Mouse (Mus musculus) thymus, postnatal 4 days (tissue): ENCODE measurements around the gene Ube2d3.

Experiments
- DNase-seq: peaks from one replicate; pipeline ENCODE4 v3.0.0; 2021

Gene Ube2d3

DNA sequence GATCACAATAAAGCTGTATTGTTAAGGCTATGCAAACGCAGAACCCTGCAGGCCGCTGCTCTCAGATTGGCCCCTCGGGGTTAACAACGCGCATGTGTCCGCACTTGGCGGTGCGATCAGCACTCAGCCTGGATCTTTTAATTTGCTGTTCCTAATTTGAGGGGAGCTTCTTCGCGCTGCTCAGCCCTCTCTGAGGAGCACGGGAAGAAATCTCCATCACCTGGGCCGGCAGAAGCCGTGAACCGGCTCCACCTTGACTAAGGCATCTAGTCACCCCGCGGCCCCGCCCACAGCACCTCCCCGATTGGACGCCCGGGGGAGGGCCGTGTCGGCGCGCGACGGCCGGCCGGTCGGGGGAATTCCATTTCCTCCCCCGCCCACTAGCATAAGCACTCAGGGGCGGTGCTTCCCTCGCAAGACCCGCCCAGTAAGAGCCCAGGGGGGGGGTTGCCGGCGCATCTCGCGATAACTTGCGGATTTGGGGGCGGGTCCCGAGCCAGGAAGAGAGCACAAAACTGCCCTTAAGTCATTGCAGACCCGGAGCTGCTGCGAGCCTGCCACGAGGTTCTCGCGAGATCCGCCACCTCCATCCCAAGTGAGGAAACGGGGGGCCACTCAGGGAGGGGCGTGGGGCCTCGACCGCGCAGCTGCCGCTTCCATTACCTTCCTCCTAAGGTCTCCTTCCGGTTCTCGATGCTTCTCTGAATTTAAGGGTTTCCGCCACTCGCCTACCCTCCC, at the start of gene Ube2d3:
Gene Ube2d3 (plus strand): TSS at position 392 of the 738 bp plus-strand sequence.
- peak; percentile 99 for DNase-seq

DNA sequence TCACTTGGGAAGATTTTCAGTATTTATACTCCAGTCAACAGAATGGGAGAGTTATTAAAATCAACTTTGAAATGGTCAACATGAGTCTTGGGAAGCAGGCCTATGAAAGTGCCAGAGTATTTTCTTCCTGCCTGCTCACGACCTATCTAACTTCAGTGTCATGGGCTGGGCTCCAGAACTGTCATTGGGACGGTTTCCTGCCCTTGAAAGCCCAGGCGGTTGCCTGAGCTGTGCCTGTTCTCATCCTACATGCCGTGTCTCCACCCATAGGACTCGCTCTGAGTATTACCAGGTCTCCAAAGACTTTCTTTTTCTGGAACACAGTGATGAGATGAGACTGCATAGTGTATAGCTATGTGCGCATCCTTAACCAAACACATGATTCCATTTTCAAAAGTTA, 44.8 kb upstream of the Ube2d3 start:
- DNase-seq = no peak

DNA sequence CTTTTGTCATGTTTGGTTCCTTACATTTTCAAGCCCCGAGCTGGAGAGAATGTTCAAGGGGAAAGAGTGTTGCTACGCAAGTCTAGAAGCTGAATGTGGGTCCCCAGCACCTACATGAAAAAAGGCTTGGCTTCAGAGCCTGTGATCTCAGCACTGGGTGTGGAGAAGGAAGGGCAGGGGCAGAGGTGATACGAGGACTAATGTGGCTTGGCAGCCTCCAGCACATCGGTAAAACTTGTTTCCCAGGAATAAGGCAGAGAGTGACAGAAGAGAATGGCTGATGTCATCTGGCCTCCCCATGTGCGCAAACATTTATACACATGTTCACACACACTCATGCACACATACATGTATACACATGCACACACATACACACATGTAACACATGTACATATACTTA, 42.9 kb upstream of the Ube2d3 start:
- DNase-seq = no peak

DNA sequence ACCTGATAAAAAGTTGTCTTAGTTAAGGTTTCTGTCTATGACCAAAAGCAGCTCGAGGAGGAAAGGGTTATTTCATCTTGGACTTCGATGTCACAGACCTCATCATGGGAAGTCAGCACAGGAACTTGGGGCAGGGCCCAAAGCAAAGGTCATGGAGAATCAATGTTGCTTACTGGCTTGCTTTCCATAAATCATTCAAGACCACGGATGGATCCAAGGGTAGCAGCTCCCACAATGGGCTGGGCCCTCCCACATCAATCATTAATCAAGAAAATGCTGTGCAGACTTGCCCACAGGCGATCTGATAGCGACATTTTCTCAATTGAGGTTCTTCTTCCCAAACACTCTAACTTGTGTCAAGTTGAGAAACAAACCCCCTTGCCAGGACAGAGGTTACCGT, 41.9 kb upstream of the Ube2d3 start:
- no peak for DNase-seq

DNA sequence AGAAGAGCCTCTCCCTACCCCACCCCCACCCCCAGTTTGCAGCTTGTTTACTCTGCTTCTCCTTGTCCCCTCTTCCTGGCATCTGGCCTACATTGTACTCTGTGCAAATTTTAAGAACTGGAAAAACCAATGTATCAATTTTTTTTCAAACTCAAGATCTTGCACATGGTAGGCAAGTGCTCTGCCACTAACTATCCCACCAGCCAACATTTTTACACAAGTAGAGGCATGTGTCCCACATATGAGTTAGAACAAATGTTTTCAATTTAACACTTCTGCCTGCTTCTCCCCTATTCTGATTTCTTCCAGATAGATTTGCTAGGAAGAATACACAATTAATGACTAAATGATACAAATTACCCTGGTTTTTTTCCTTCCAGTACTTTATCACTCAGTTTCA, 40.8 kb upstream of the Ube2d3 start:
- no peak for DNase-seq

DNA sequence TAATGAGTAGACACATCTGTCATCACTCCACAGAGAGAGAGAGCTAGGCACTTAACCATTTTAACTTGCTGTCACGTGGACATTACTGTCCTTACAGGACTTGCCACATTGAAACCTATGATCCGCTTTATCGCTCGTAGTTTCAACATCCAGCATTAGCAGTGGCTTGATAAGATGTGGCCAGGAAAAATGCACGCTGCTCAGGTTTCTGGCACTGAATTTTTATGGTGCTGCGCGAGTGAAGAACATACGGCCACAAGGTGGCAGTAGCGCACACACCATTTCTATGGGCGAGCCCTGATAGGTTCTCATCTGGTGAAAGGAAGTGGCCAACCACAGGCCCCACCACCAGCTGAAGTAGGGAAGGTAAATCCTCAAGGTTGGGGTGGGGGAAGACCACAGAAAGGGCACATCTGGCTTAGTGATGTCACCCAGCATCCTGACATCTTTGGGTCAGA, 35.7 kb upstream of the Ube2d3 start:
- DNase-seq = peak; percentile 97

DNA sequence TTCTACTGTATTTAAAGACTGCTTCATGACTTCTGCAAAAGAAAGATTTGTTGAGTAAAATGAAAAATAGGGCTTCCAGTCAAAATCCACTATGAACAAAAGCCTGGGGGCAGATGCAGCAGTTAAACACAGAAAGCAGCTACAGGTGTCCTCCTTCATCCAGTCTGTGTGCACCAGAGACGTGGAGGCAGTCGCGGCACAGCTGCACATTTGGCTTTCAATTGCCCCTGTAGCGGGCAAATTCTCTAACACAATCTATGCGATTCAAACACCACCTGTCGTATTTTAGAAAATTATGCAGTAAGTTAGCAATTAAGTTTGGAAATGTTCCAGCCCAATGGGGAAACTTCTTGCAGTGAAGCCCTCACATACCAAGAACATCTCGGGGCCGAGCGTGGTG, 34.7 kb upstream of the Ube2d3 start:
- peak; percentile 67 for DNase-seq

DNA sequence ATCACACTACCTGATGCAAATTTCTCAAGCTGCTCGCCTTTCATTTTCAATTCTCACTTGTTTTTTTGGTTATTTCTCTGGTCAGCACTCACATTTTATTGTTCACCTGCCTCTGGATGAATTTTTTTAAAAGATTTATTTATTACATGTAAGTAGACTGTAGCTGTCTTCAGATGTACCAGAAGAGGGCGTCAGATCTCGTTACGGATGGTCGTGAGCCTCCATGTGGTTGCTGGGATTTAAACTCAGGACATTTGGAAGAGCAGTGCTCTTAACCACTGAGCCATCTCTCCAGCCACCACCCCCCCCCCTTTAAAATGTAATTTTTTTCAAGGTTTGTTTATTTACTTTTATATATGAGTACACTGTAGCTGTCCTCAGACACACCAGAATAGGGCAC, 34.1 kb upstream of the Ube2d3 start:
- DNase-seq = no peak

DNA sequence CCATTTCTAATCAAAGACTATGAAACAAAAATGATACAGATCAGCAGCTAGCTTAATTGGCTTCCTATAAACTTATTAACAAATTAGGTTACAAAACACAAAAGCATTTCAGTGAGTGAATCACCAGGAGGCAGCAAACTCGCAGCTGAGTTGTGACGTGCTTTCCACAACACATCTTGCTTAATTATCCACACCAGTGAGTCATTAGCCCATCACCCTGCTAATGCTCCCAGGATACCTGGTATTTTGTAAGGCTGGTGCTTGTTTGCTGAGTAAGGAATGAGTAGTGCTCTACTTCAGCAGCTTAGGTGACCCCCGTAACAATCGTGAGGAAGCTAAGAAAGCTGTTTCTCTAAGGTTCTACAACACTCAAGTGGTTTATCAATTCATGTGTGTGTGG, 33.4 kb upstream of the Ube2d3 start:
- no peak for DNase-seq

DNA sequence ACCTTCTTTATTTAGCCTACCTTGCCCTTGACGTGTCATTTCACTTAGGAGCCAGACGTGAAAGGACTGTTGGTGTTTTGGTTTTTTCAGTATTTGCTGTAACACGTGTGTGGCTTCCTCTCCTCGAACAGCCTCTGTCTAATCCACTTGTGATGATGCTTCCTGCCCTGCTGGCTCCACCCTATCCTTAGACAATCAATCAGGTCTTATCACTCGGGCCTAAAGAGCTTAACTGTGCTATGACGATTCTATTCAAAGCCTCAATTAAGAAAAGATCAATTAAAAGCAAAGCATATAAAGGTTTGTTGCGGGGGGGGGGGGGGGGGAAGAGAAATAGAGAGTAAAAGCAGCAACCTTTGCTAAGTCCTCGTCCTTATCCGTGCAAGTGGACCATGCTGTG, 30.6 kb upstream of the Ube2d3 start:
- no peak for DNase-seq

DNA sequence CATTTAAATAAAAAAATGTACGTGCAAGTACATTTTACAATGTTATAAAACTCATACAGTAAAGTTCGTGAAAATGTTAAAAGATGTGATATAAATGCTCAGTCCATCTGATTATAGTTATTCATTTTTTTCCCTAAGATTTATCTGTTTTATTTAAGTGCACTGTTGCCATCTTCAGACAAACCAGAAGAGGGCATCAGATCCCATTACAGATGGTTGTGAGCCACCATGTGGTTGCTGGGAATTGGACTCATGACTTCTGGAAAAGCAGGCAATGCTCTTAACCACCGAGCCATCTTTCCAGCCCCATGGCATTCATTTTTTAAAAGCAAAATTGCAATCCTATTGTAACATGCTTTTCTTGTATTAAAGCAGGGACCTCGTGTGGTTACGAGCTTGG, 28.7 kb upstream of the Ube2d3 start:
- DNase-seq = no peak

DNA sequence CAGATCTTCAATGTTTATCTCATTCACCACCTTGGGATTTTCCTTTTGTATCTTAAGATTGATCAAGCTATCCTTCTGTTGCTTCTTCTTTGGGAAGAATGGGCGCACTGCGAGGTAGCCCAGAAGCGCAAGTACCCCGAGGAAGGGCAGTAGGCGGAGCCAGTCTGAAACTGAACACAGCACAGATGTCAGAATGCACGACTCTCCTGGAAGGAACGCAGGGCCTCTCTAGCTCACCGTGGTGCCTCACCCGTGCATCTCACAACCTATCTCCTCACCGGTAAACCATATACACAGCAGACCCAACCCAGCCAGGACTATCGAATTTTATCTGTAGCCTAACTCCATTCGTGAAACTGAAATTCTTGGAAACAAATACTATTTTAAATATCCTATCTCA, 26.9 kb upstream of the Ube2d3 start:
- no peak for DNase-seq

DNA sequence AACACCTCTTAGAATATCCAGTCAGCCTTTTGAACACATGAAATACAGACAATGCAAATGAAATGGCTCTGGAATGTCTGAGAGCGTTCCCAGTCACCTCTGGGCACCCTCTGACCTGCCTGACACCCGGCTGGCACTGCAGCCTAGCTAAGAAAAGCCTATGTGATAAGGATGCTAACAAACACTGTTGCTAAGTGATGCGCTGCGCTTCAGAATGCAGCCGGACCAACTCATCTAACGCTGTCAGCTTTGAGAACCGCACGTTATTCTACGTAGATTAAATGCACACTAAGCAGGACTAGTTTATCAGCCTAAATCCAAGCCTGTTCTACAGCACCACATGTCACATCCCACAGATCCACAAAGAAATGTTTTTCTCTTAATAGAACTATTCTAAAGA, 26.1 kb upstream of the Ube2d3 start:
- DNase-seq = no peak

DNA sequence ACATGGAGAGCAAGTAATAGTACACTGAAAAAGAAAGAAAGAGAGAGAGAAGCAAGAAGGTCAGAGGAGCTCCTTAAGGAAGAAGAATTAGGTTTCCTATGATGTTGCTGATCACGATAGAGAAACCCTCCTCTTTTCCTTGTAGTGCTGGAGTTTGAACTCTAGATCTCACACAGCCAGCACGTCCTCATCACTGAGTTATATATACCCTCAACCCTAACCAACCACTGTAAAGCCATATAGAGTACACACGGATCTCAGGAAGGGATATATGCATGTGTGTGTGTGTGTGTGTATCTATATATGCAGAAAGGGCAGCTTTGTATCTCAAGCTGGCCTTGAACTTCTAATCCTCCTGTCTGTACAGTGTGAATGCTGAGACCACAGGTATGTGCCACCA, 20.7 kb upstream of the Ube2d3 start:
- no peak for DNase-seq

DNA sequence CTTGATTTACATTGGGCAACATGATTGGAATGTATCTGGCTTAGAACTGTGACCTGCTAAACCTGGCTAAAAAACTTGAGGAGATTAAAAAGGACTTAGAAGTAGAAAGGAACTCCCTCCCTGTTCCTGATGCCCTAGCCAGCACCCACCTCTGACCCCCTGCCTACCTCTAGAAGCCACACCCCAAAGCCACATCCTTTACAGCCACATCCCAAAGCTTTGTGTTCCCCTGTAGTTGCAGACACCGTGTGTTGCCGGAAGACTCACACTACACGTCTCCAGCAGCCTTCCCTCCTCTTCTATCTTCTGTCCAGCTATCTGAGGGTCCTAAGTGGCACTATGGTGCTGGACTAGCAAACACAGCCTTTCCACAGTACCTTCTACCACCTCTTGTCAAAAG, 20.1 kb upstream of the Ube2d3 start:
- DNase-seq = peak; percentile 41

DNA sequence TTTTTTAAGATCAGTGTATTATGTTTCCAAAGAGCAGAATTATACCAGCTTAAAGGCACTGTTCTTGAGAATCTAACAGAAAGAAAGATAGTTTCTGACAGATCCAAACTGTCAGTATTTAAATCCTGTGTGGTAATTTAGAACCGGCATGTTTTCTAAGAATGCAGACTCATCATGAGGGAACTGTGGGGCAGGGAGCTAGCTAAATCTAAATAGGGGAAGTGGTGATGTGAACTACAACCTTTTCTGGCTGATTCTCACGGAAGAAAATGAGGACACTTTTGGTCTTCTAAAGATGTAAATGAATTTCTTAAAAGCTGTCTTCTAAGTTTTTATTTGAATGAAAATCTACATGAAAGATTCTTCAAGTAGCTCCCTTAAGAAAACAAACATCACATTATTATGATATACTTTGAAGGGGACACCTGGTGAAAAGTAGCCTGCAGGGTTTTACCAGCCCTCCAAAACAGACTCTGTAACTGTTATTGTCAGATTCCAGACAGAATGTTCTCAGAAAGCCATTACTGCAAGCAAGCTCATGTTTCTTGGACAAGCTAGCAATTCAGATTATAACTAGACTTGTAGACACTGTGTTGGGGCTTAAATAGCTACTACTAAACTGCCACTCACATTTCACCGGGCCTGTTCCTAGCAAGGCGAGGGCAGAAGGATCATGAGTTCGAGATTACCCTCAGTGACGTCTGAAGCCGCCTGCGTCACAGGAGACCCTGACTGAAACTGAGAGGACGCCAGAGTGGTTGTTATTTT, 17.2 kb upstream of the Ube2d3 start:
- no peak for DNase-seq

DNA sequence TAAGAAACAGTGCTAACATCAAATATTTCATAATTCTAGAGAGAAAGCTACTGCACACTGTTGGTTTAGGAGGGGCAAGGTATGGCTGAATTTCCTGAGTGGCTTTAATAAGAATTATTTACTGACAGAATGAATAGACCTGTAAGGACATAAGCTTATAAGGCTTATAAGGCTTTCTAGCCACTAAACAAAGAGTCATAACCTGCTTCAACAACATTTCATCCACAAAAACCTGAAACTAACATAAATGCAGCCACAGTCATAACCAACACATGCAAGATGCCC, 16.7 kb upstream of the Ube2d3 start:
- no peak for DNase-seq

DNA sequence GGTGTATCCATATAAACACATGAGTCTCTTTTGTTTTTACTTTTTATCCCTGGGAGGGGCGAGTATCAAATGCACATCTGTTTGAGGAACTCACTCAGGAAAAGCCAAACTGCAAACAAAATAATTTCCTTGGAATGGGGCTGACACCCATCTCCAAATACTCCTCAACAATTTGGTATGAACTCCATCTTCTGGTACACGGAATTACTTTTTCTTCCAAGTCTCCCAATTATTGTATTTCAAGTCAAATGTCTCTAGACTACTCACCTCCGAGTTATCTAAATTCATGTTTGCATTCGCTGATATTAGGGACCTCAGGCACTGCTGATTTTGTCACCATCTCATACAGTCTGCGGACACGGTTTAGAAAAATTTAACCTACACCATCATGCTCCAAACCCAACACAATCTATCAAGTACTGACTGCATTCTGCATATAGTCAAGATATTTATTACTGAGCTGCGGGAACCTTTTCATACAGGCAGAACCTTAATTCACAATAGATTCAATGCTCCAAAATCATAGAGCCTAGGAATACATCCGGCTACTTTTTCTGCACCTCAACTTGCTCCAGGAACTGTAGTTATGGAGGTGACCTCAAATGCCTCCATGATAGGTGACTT, 15.6 kb upstream of the Ube2d3 start:
- no peak for DNase-seq

DNA sequence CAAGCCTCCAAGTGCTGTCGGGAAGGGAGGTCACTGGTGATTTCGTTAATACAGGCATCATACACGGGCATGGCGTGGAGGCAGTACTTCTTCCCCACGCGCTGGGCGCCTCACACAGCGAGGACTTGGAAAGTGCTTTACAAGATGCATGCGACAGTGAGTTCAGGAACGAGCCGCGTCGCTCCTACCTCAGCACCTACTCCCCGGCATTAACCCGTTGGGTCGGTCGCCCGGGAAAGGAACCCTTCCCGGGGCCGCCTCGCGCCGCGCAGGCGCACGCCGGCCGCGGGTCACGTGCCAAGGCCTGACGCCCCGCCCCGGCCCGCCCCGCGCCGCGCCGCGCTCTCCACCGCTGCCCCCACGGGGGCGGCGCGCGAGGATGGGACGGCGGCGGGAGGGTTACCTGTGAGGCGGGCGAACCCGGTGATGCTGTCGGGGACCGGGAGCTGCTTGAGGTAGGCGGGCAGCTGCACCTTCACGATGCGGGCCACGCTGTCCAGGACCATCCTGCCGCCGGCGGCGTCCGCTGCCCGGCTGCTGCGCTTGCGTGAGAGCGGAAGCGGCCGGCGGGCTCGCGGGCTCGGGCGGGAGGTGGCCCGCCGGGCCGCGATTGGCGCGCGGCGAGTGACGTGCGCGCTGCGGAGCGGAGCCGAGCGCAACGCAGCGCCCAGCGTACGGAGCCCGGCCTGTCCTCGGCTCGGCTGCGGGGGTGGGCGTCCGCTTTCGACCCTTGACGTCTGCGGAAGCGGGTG, 14.9 kb upstream of the Ube2d3 start:
- DNase-seq = peak; percentile 92

DNA sequence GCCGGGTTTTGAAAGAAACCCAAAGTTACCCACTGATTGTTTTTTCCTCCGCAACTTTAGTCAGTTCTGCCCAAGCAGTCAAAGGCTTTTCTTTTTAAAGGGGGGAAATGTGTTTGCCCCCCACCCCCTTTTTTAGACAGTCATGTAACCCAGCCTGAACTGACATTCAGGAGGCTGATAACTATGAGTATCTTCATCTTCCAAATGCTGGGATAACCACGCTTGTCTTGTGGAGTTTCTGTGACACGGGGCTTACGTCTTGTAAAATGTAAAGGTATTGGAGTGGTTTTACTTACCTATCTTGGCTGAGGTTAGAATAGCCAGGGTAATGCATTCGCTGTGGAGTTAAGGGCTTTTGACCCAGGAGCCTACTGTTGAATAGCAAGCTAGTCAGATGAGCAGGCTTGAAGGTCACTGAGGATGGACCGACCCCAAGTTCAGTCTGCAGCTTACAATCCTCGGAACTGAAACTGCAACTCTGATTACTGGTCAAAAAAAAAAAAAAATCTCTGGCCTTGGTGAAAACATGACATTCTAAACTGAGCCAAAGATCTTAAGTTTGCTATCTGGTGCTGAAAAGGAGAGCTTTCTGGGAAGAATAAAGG, 14.2 kb upstream of the Ube2d3 start, which contains the start of gene Cisd2:
Gene Cisd2 (minus strand): TSS at position 318 of the 605 bp plus-strand sequence.
- no peak for DNase-seq

DNA sequence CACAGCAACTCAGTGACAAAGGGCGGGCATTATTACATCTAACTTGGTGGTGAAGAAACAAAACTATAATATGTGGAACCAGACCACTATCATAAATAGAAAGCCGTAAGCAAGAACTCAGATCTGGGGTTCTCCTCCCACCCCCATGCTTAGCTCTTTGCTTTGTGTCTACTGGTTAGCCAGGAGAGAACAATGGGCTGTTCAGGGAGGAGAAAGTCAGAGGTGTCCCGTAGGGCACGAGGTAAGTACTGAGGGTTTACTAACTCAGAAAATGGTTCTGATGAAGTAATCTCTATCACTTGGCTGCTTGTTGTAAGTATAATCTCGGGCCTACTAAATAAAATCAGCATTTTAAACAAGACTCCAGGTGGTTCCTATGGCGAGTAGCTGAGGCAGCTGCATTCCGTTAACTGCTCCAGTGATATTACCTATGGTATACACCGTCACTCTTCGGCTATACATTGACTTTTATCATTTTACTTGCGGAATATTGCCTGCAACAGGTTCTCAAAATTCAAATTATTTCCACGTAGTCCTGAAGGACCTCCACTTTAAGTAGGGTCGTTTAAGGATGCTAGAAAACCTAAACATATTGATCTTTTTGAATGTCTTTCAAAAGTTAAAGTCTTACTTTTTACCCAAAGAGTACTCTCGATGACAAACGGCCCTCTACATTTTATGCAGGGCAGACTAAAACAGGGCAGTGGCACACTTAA, 890 bp upstream of the Ube2d3 start:
- DNase-seq = no peak

DNA sequence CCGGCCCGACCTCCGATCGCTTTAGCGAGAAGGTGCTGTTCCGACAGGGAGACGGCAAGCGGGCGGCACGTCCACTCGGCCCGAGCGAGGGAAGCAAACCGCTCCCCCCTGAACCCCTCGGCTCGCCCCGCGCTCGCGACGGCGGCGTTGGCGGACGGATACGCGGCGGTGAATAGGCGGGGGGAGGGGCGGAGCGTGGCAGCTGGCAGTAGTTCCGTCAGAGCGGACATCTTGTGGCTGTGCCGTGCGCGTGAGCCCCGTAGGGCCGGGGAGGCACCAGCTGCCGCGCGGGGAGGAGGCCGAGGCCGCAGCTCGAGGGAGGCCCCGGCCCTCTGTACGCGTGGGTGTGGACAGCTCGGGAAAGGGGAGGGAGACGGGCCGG, 573 bp downstream of the Ube2d3 start:
- peak; percentile 98 for DNase-seq
